Mouse (Mus musculus): ENCODE data around the gene Ppp1r1a. TPM values are rescaled to one million over a fixed set of nuclear protein-coding genes. Genes with fewer than 3 reads are reported as not detected.

Gene Ppp1r1a
- polyA plus RNA-seq, 1 experiment from 2014 or later = 9.4 TPM

GRCm38 (mm10) chr15:103536456-103536855 is 1.3 kb downstream of the Ppp1r1a start:
- ChIA-PET CTCF (interaction anchor here (1.2 kb wide), 1 partner anchor 54 kb away, joined by 4 read pairs; no protein-coding TSS in a partner anchor), POLR2A (no interaction called here)
- TF ChIP-seq CTCF (IDR thresholded peaks at IDR 0.05) = no peak
- H3K27me3 ChIP-seq = peaks cover 45% of the 10 kb centered on the region
- in situ Hi-C loops (cut with MboI; ENCODE audit: low pct_unique_long_range_greater_than_20kb) = no loop called here
- no peak for ATAC-seq
- no peak for DNase-seq (ENCODE audit: low read depth, low spot score)

- in situ Hi-C loops (cut with MboI; ENCODE audit: low pct_unique_long_range_greater_than_20kb) = no loop called here
- TF ChIP-seq CTCF (IDR thresholded peaks at IDR 0.05) = no peak
- ChIA-PET CTCF (interaction anchor here (0.6 to 1.2 kb wide), 3 partner anchors 16 to 53 kb away, joined by 3 to 4 read pairs (median 3); no protein-coding TSS in a partner anchor), POLR2A (no interaction called here)
- H3K27me3 ChIP-seq = peaks cover 45% of the 10 kb centered on the region
- DNase-seq (ENCODE audit: low read depth, low spot score) (no peak), ATAC-seq (no peak)
Measured at GRCm38 (mm10) chr15:103535786-103536185, 2.0 kb downstream of the Ppp1r1a start.

- in situ Hi-C loops (cut with MboI; ENCODE audit: low pct_unique_long_range_greater_than_20kb) = no loop called here
- TF ChIP-seq CTCF (IDR thresholded peaks at IDR 0.05) = no peak
- peaks cover 42% of the 10 kb centered on the region for H3K27me3 ChIP-seq
- ATAC-seq (no peak), DNase-seq (ENCODE audit: low read depth, low spot score) (no peak)
- CTCF ChIA-PET = interaction anchor here (1.1 kb wide), 1 partner anchor 16 kb away, joined by 3 read pairs; no protein-coding TSS in a partner anchor
- POLR2A ChIA-PET = no interaction called here
Measured at GRCm38 (mm10) chr15:103535030-103535429, 2.8 kb downstream of the Ppp1r1a start.

- ATAC-seq (no peak), DNase-seq (ENCODE audit: low read depth, low spot score) (no peak)
- H3K27me3 ChIP-seq = peaks cover 39% of the 10 kb centered on the region
- POLR2A ChIA-PET = no interaction called here
- CTCF ChIA-PET = no interaction called here
- no peak for TF ChIP-seq CTCF (IDR thresholded peaks at IDR 0.05)
- in situ Hi-C loops (cut with MboI; ENCODE audit: low pct_unique_long_range_greater_than_20kb) = loop anchor here (5.0 kb wide), 1 partner anchor 52 kb away; no protein-coding TSS in a partner anchor
Measured at GRCm38 (mm10) chr15:103534054-103534620, 3.7 kb downstream of the Ppp1r1a start.

- DNase-seq (ENCODE audit: low read depth, low spot score) = no peak
- ChIA-PET POLR2A (interaction anchor here (0.6 kb wide), 1 partner anchor 16 kb away, joined by 3 read pairs; no protein-coding TSS in a partner anchor), CTCF (interaction anchor here (0.7 to 2.4 kb wide), 13 partner anchors 10 to 57 kb away, joined by 3 to 11 read pairs (median 5); no protein-coding TSS in a partner anchor)
- in situ Hi-C loops (cut with MboI; ENCODE audit: low pct_unique_long_range_greater_than_20kb) = loop anchor here (5.0 kb wide), 1 partner anchor 48 kb away; no protein-coding TSS in a partner anchor
- ATAC-seq = peak; percentile 52
- H3K27me3 ChIP-seq = peaks cover 8% of the 10 kb centered on the region
- peak; percentile 95 for TF ChIP-seq CTCF (IDR thresholded peaks at IDR 0.05)
Measured at GRCm38 (mm10) chr15:103530372-103530771, 7.4 kb downstream of the Ppp1r1a start.

GRCm38 (mm10) chr15:103523156-103523555 is 14.6 kb downstream of the Ppp1r1a start:
- ChIA-PET CTCF (interaction anchor here (1.1 kb wide), 1 partner anchor 75 kb away, joined by 3 read pairs; the partner anchor contains the start of gene Gtsf2), POLR2A (no interaction called here)
- no peak for TF ChIP-seq CTCF (IDR thresholded peaks at IDR 0.05)
- DNase-seq (ENCODE audit: low read depth, low spot score) = no peak
- no peak for ATAC-seq
- in situ Hi-C loops (cut with MboI; ENCODE audit: low pct_unique_long_range_greater_than_20kb) = no loop called here
- H3K27me3 ChIP-seq = no peaks in the 10 kb centered on the region

- no peaks in the 10 kb centered on the region for H3K27me3 ChIP-seq
- ChIA-PET CTCF (interaction anchor here (1.0 to 1.1 kb wide), 2 partner anchors 12 to 74 kb away, joined by 3 read pairs; partner anchors contain the start of gene Gtsf2), POLR2A (interaction anchor here (0.6 kb wide), 1 partner anchor 251 kb away, joined by 5 read pairs; no protein-coding TSS in a partner anchor)
- ATAC-seq (no peak), DNase-seq (ENCODE audit: low read depth, low spot score) (no peak)
- in situ Hi-C loops (cut with MboI; ENCODE audit: low pct_unique_long_range_greater_than_20kb) = no loop called here
- no peak for TF ChIP-seq CTCF (IDR thresholded peaks at IDR 0.05)
Measured at GRCm38 (mm10) chr15:103522458-103523099, 15.2 kb downstream of the Ppp1r1a start.

GRCm38 (mm10) chr15:103519386-103520378 is 18.1 kb downstream of the Ppp1r1a start:
- H3K27me3 ChIP-seq = no peaks in the 10 kb centered on the region
- ATAC-seq = no peak
- TF ChIP-seq CTCF (IDR thresholded peaks at IDR 0.05) = no peak
- no peak for DNase-seq (ENCODE audit: low read depth, low spot score)
- CTCF ChIA-PET = interaction anchor here (1.0 to 2.0 kb wide), 4 partner anchors 11 to 34 kb away, joined by 3 to 10 read pairs (median 8); no protein-coding TSS in a partner anchor
- POLR2A ChIA-PET = interaction anchor here (1.7 kb wide), 1 partner anchor 9 kb away, joined by 4 read pairs; no protein-coding TSS in a partner anchor
- in situ Hi-C loops (cut with MboI; ENCODE audit: low pct_unique_long_range_greater_than_20kb) = no loop called here

- ATAC-seq (peak; percentile 61), DNase-seq (ENCODE audit: low read depth, low spot score) (no peak)
- CTCF ChIA-PET = interaction anchor here (1.0 to 2.0 kb wide), 4 partner anchors 12 to 33 kb away, joined by 3 to 10 read pairs (median 6); no protein-coding TSS in a partner anchor
- H3K27me3 ChIP-seq = no peaks in the 10 kb centered on the region
- TF ChIP-seq CTCF (IDR thresholded peaks at IDR 0.05) = no peak
- POLR2A ChIA-PET = interaction anchor here (0.6 to 1.7 kb wide), 3 partner anchors 8 to 116 kb away, joined by 3 to 7 read pairs (median 4); no protein-coding TSS in a partner anchor
- in situ Hi-C loops (cut with MboI; ENCODE audit: low pct_unique_long_range_greater_than_20kb) = no loop called here
Measured at GRCm38 (mm10) chr15:103518600-103519385, 19.0 kb downstream of the Ppp1r1a start.
